Mouse (Mus musculus) left cerebral cortex, postnatal 4 days (tissue): ENCODE measurements around the gene Tmem213. TPM values are rescaled to one million over a fixed set of nuclear protein-coding genes. Genes with fewer than 3 reads are reported as not detected.

Source experiments
- DNase-seq: peaks from one replicate; pipeline ENCODE4 v3.0.0-alpha.2; 2022
- intact Hi-C: fragments of 180-260 bp; cut with DNase I; formaldehyde crosslinking; loops from one replicate; pipeline ENCODE4 v1.15.1; 2025
- total RNA-seq, 2 experiments: library from RNA; stranded (reverse); gene quantifications; 2 replicates each; pipeline ENCODE4 v1.2.3; 2021

The Tmem213 gene
- total RNA-seq, 2 experiments from 2014 or later, result not detected

GRCm38 (mm10) chr6:38110859-38111258 lies 1.8 kb downstream of the Tmem213 start:
- no peak for DNase-seq
- intact Hi-C loops, result no loop called here

GRCm38 (mm10) chr6:38116107-38116770 lies 7.2 kb downstream of the Tmem213 start:
- intact Hi-C loops, result no loop called here
- DNase-seq, result no peak

- intact Hi-C loops, result no loop called here
- DNase-seq, result no peak
Observed at GRCm38 (mm10) chr6:38118341-38118740, 9.3 kb downstream of the Tmem213 start.

DNA sequence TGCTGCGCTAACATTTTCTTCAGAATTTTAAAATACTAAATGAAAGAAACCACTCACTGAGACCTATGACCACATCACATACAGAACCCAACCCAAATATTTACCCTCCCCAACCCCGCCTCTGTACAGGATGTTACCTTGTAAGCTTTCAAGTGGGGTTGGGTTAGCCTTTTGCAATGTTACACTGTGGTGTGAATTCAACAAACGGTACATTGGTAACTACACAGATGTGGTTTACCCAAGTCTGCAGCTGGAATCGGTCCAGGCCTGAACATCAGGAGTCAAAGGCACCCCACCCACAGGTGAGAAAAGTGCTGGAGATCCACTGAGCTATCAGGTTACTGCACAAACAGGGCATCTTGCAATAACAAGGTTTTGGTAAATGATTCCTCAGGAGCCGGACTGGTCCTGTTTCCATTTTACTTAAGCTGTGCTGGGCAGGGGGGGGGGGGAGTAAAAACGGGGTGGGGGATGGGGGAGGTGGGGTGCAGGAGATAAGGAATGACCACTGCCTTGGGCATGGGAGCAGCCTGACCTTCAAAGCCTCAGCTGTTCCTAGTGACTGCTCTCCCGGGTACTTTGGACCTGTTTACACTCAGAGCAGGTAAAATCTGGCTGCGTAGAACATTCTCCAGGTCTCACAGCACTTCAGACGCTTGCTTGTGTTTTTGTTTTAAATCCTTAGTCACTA lies 11.8 kb downstream of the Tmem213 start:
- no peak for DNase-seq
- intact Hi-C loops, result no loop called here

- DNase-seq, result no peak
- intact Hi-C loops, result no loop called here
Observed at GRCm38 (mm10) chr6:38121843-38122242, 12.8 kb downstream of the Tmem213 start.

DNA sequence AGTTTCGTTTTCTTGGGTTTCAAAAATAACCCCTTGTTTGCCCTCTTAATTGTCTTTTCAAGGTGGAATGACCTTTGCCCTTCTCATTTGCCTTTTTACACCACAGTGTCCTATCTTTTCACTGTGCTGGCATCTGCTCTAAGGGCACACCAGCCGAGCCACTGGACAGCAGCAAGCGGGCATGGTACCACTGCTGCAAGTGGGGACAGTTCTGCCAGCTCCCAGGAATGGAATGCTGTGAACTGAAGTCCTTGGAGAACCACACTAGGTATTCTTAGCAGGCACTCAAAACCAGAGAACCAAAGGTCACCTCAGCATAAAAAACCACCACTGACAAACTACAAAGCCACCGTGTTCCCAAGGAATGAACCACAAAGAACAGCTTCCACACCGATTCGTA lies 13.7 kb downstream of the Tmem213 start:
- intact Hi-C loops, result no loop called here
- DNase-seq, result no peak

DNA sequence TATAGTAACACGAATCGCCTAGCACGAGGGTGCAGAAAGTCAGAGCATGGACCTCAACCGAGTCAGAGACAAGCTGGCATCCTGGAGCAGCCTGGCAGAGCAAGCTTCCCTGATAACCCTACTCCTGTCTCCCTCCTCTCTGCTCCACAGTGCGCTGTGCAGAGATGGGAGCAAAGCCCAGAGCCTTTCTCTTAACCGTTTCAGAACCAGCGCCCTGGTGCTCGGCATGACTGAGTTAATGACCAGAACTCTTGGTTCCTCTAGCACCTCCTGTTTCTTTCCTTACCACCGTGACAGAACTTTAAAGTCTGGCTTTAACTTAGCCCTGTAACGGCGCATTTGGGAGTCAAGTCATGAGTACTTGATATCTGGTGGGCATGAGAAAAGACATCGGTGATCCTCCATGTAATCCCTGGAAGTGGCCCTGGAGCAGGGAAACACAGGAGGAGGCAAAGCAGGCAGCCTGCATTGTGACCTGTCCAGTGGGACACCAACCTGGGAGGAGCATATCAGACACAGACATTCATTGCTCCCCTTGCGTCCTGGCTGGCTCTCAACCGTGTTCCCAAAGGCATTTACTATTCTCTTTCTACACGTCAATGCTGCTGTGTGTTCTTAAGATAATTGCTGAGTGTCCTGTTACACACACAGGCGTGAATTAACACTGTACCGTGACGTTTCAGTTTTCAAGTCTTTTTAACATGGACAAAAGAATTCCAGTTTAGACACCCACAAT lies 14.6 kb downstream of the Tmem213 start:
- no peak for DNase-seq
- intact Hi-C loops, result no loop called here

DNA sequence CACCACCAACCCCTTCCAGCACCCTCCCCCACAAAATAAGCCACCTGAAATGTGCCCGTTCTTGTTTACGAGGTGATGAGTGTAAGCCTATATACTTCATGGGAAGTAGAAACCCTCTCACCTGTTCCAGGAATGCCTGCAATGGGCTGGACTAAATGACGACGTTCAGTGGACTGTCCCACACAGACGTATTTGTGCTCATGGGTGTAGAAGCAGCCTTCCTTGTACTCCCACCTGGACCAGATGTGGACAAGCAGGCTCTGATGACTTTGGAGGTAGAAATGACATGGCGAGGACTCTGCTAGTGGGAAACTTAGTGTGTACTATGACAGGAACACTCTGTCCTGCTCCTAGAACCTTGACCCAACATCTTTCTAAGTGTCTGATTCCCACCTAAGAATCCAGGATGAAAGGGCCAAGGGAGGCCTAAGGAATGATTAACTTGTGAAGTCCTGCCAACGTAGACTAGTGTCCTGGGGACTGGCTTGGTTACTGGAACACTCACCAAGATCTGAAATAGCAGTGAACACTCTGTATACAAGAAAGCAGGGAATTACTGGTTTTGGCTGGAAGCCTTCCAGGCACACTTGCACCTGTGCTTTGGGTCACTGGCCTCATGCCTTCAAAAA lies 15.3 kb downstream of the Tmem213 start, which contains the start of gene Atp6v0a4:
Atp6v0a4 (minus strand) TSS at position 380 of the 629 bp plus-strand sequence.
- intact Hi-C loops, result no loop called here
- no peak for DNase-seq

DNA sequence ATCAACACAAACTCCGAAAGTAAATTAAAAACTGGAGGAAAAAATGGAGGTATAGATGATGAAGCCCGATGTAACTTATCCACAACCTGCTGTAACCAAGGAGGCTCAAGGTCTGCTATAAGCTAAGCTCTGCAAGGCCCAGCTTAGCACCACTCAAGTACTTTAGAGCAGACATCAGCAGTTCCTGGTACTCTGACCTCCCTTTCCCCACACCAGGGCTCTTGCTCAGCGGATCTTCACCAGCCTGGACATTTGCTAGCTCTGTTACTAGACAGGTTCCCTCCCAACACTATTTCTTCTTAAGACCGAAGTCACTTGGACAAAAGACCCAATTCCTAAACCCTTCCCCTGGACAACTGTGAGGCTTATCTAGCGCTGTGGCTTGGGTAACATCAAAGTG lies 15.8 kb downstream of the Tmem213 start:
- intact Hi-C loops, result no loop called here

DNA sequence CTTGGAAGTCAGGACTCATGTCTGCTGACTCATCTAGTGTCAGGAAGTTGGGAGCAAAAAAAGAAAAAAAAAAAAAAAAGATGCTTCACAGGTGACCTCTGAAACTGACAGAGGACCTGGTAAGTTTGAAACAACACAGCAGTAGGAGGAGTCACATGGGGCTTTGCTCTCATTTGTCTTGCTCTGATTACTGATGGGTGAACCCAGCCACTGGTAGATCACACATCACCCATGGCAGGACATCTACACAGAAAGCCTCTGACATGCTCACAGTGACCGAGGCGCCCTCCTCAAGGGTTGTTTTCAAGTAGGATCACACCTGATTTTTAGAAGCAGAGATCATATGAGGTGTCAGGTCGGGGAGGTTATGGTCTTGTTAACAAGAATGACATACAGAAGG lies 16.4 kb downstream of the Tmem213 start:
- no peak for DNase-seq
- intact Hi-C loops, result no loop called here

More for the DNA sequence above, 15.8 kb downstream of the Tmem213 start:
- no peak for DNase-seq

DNA sequence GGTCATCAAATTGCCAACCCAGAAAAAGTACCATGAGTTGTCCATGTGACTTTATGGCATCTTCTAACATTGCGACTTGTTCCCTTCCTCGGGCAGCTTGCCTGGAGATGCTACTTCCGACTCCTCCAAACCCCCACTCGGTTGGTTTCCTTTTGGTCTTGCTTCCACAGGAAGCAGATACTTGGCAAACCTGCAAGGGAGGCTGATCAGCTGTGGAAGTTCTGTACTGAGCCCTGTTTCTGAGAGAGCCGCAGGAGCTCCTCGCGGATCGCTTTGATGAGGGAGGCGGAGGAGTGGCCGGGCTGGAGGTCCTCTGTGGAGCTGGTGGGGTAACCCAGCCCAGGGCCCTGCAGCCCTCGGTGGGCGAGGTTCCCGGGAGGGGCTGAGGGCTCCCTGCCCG lies 19.1 kb downstream of the Tmem213 start:
- intact Hi-C loops, result no loop called here
- DNase-seq, result no peak

- intact Hi-C loops, result no loop called here
Observed at GRCm38 (mm10) chr6:38129883-38130282, 20.8 kb downstream of the Tmem213 start.

DNA sequence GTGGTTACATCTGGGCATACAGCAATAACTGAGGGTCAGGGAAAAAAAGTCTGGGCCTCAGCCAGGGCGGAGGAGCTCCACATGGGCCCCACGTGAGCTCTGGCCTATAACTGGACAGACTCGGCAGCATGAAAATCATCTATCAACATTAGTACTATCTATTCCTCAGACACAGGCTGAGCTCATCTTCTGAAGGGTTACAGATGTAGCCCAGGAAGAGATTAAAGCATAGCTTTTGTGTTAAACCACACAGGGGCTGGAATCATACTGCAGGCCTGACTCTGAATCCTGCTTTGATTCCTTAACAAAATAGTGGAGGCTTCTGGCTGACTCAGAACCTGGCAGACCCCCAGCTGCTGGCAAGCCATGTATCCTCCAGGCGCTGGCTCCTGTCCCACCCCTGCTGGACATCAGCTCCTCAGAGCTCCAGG lies 22.8 kb downstream of the Tmem213 start:
- peak; percentile 67 for DNase-seq
- intact Hi-C loops, result no loop called here

More at GRCm38 (mm10) chr6:38129883-38130282, 20.8 kb downstream of the Tmem213 start:
- no peak for DNase-seq

DNA sequence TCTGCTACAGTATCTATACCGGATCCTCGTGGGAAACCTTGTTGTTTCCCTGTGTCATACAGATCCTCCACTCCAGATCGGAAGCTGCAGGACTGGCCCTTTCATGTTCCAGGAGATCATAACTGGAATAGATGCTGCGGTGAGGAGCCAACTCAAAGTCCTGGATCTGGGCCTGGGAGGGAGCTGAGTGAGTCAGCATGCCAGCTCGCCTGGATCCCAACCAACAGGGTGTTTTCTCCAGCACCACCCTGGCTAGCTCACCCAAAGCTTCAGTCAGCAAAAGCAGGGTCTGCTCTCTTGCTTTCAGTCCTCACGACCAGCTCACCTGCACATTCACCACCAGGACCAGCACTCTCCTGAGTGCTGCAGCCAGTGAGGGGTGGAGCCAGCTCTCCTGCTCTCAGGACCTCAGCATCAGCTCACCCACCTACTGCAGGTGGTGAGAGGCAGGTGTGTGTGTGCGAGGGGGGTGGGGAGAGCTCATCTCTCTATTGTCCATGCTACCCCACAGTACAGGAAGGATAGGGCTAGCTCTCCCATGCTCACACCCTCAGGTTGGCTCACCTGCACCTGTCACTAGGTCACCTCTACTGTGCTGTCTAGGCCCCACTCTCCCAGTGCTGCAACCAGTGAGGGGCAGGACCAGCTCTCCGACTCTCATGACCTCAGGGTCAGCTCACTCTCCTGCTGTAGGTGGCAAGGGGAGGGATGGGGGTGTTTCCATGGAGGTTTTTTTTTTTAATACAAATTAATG lies 25.9 kb downstream of the Tmem213 start:
- intact Hi-C loops, result no loop called here
- DNase-seq, result no peak

DNA sequence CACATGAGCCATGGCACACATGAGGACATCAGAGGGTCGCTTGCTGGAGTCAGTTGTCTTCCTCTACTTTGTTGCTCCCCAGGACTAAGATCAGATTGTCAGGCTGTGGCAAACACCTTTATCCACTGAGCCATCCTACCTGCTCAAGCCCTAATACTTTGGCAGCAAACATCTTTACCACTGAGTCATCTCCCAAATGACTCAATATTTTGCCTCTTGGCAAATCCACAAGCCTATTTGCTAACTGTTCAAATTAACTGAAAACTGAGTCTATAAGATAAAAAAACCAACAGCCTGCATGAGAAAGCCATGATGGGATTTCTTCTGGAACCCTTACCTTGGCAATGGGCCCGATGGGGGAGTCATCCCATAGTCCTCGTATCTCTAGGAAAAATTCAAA lies 30.0 kb downstream of the Tmem213 start:
- intact Hi-C loops, result no loop called here

GRCm38 (mm10) chr6:38140402-38140801 lies 31.3 kb downstream of the Tmem213 start:
- no peak for DNase-seq

More for the DNA sequence above, 30.0 kb downstream of the Tmem213 start:
- DNase-seq, result no peak

GRCm38 (mm10) chr6:38144161-38144998 lies 35.3 kb downstream of the Tmem213 start:
- no peak for DNase-seq

More at GRCm38 (mm10) chr6:38140402-38140801, 31.3 kb downstream of the Tmem213 start:
- intact Hi-C loops, result no loop called here

DNA sequence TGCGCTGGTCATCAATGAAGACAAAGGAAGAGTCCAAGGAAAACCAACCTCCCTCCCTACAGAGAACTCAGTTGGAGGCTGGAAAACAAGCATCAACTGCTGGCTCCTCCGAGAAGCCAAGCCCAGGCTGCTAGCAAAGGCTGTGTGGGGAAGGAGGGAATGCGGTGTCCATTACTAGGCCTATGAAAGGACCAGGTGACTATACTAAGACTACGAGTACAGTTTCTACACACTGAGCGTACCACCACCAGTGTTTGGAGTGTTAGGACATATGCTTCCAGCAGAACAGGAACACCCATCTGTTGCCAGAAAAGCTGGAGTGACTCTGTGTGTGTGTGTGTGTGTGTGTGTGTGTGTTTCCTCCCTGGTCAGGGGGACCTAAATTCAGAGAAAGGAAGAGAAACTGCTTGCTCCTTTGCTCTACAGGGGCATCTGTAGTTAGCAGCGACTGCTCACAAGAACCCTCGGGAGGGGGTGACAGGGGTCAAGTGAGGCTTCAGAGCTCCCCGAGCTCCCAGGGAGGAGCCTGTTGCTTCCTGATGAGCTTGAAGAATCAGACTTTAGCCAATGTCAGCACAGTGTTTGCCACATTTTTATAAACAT lies 36.5 kb downstream of the Tmem213 start:
- DNase-seq, result no peak
- intact Hi-C loops, result no loop called here

More at GRCm38 (mm10) chr6:38144161-38144998, 35.3 kb downstream of the Tmem213 start:
- intact Hi-C loops, result no loop called here

DNA sequence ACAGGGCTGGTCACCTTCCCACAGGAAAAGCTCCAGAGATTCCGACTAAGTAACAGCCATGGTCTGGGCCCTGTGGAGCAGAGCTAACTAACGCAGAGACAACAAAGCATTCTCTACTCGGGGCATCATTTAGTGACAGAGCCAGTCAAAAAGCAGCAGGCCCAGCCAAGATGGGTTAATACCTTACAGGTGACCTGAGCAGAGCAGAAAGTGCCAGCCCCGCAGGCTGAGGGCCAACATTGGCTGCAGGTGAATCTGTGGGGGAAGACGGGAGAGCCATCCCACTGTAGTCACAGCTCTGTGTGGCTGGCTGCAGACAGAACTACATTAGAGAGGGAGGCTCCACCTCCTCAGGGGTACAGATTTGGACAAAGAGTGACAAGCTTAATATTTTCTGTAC lies 38.2 kb downstream of the Tmem213 start:
- DNase-seq, result no peak
- intact Hi-C loops, result no loop called here
